Mouse (Mus musculus) ZHBTc4 (cell line): Measurements from ENCODE around the gene Palm.

Source experiments
- DNase-seq: peaks from one replicate; pipeline ENCODE4 v3.0.0-alpha.2; 2011; ENCODE audit warnings: low read depth, low spot score

The Palm gene

DNA sequence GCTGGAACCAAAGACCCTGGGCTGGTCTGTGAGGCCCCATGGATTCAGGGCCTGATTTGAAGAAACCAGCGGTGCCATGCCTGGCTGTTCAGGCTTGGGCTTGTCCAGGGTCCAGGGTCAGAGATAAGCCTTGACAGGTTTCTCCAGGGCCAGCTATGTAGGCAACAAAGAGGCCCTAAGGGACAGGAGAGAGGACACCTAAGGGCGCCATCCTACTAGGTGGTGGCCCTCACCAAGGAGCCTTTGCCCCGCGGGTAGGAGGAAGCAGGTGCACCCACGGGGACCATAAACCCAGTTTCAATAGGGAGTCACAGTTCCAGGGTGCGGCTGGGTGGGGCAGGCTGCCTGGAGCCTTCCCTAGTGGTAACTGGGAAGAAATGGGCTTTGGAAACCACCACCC, 29.6 kb downstream of the Palm start:
- DNase-seq: no peak

DNA sequence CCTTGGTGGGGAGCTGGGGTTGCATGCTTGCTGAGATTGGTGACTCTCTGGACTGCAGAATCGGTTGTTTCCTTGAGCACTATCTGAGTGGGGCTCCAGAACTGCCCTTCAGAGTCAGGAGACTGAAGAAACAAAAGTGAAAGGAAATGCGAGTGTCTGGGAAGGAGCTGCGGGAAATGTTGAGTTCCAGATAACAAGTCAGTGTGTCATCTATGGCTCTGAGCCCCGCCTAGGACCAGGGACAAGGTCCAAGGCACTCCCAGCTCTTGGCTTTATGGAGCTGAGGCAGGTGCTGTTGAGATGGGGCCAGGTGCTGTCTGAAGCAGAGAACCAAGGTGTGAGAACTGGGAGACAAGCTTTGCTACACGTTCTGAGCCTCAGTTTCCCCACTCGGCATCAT, 31.0 kb downstream of the Palm start:
- DNase-seq: peak; percentile 43

DNA sequence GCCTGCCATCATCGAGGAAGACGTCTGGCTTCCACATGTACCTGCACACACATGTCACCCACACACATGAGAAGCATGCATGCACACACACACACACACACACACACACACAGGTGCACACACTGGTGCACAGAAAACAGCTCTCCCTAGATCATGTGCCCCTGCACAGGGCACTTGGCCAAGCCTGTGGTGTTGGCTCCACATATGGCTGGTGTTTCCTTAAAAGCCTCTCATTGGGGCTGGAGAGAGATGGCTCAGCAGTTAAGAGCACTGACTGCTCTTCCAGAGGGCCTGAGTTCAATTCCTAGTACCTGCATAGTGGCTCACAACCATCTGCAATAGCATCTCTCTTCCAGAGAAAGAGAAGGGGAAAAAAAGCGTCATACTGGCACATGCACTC, 38.2 kb downstream of the Palm start:
- no peak for DNase-seq

DNA sequence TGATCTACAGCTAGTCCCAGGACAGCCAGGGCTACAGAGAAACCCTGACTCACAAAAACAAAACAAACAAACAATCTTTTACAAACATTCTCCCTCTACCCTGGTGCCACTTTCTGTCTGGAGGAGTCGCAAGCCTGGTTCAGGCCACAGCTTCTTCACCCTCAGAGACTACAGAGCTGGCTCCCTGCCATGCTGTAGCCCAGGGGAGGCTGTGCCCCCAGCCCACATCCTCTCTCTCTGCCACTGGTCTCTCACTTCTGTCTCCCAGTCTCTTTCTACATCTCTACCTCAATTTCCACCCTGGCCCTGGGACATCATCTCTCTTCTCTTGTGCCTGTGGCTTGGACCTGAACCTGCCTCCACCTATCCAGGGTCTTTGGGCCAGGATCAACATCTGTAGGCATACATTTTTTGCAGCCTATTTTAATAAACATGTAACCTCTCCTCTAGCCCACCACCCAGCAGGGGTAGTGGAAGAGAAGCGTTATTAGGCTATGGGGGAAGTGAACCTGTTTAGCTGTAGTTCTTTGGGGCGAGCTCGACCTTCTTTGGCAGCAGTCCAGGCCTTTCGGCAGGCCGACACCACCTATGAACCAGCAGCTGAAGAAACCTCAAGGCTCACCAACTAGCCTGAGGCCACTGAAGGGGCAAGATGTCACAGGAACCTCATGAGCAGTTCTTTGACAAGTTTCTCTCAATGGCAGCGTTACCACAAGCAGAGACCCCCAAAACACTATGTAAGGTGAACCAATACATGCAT, 38.8 kb downstream of the Palm start:
- DNase-seq: no peak

DNA sequence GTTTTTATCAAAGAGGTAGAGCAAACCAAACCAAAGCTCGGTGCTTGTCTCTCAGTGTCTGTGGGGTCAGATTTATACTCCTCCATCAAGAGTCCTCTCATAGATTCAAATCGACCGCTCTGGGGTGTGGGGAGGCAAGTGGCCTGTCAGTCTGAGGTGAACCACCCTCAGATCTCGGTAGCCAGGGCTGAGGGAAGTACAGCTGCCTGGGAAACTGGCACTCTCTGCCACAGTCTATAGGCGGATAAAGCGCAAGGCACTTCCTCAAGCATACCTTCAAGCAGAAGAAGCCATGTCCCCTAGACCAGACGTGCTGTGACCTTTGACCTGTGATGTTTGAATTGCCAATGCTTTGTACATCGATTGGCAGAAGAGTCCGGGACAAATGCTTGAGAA, 39.4 kb downstream of the Palm start:
- no peak for DNase-seq

DNA sequence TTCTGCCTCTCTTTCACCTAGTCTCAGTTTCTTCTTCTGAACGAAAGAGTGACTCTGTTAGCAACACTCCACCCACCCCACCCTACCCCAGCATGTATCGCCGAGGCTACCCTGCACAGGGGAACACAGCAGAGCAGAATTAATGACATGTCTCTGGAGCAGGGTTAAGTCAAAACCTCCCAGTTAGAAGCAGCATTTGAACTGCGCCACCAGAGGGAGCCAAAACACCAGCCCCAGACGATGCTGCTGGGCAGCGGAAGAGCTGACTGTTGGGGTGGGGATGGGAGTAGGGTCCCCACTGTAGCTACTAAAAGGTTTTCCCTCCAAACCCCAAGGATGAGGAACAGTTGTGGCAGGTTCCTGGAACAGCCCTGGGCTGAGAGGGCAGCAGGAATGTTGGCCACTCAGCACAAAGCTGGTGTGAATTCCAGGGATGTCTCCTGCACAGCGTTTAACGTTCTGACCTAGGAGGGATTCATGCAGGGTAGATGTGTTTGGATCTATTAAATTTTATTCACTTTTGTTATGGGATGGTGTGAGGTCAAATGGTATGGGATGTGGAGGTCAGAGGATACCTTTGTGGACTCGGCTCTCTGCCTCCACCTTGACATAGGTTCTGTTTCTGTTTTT, 41.5 kb downstream of the Palm start:
- DNase-seq: peak; percentile 72

DNA sequence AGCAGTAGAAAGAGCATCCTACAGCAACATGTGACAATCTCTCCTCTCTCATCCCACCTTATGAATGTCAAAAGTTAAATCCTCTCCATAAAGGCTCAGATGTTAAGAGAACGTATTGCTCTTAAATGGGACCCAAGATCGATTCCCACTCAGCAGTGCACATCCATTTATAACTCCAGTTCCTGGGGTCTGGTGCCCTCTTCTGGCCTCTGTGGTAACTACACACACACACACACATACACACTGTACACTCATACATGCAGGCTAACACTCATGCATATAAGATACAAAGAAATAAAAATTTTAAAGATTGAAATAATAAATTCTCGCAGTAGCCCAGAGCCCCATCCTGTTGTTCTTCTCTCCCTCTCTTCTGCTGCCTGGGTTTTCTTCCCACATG, 43.5 kb downstream of the Palm start:
- DNase-seq: peak; percentile 74

DNA sequence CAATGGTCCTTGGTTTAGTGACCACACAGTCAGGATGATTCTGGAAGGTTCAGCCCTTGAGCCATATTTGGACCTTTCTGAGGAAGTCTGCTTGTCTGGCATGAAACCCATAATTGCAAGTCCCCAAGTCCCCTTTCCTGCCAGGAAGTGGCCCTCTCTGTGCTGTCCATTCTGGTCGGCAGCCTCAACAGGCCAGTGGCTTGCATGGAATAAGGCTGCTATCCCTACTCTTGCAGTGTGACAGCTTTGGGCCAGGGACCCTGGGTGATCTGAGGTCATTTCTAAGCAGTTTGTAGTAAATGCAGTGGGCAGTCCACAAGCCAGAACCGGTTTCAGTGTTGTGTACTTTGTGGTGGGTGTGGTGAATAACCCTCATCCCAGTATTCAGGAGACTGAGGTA, 44.8 kb downstream of the Palm start:
- no peak for DNase-seq

DNA sequence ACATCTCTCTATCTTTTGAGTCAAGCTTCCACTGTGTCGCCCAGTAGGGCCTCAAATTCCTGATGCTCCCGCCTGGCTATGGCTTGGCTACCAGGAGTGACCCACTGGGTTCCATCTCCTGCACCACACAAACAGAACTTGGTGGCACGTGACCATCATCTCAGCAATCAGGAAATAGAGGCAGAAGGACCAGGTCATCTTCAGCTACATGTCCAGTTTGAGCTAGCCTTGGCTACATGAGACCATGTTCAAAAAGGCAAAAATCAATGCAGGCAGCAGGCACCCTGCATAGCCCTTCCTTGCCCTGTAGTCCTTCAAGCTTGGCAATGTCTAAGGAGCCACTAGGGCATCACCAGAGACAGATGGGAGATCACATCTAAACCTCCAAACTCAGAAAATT, 46.7 kb downstream of the Palm start:
- DNase-seq: no peak

DNA sequence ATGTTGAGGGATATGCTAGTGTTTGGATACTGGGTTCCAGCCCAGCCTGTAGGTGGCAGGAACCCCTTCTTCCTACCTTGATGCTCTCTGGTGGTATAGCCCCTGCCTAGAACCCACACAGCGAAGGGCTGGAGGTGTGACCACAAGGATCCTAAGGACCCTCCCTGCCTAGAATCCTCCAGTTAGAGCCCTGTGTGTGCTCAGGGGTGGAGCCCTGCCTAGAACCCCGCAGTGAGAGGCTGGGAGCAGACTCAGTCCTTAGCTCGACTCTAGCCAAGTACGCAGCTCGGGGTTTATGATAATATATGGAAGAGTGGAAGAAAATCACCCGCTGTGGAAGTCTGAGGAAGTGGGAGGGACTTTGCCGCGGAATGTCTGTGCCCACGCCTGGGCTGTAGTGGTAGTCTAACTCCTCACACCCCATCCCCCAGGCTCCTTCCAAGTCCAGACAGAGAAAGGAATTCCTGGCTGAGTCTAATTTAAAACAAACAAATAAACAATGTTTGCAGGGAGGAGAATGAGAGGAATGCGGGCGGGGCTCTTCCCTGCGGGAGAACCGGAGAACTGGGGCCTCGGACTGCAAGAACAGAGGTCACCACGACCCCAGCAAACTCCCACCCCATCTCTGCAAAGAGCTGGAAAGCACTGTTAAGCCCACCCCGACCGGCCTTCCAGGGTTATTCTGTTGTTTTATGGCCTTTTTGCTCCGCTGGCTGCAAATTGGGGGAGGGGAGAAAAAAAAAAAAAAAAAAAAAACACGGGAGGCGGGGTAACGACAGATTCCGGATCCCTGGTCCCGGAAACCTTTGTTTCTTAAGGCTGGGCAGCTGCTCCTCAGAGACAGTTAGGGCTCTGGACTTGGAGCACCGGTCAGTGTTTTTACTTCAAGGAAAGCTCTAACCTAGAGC, 47.5 kb downstream of the Palm start:
- DNase-seq: peak; percentile 97

DNA sequence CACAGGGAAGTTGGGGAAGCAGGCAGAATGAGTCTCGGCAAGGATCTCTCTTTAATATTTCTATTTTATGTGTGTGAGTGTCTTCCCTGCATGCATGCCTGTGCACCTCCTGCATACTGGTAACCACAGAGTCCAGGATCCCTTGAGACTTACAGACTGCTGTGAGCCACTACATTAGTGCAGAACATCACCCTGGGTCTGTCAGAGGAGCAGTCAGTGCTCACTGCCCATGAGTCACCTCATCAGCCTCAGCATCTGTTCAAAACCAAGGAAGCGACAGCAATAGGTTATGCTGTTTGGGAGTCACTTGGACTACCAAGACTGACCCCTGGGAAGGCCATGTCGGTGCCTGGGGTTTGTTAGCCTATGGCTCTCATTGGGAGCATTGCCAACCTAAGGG, 49.0 kb downstream of the Palm start:
- no peak for DNase-seq

DNA sequence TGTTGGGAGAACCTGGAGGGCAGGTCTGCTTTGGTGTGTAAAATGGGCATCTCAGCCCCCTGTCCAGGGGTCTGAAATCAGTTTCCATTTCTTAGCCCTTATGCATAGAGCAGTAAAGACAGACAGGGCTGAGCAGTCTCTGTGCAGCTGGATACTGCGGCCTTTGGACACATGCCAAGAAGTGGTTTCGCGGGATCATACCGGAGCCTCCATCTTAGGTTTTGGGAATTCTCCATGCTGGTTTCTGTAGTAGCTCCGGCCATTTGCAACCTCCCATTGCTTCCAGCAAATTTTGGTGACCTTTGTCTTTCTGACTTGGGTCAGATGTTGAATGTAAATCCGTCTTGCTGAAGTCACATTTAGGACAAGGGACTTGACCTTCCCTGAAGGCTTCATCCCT, 50.1 kb downstream of the Palm start:
- no peak for DNase-seq

DNA sequence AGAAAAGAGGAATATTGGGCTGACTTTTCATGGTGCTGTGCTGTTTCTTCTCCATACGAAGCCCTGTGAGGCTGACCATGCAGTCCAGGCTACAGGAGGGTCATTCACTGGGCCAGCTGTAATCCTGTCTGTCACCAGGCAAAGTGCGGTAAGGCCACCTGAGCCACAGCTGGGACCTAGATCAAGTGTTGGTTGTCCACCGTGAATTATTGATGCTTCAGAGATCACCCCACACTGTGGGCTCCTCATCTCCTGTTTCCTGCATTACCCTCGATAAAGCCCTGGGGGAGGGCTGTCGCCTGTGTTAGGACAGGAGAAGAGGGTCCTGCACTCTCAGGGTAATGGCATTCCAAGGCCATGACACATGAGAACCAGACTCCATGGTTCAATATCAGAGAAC, 53.2 kb downstream of the Palm start:
- no peak for DNase-seq

DNA sequence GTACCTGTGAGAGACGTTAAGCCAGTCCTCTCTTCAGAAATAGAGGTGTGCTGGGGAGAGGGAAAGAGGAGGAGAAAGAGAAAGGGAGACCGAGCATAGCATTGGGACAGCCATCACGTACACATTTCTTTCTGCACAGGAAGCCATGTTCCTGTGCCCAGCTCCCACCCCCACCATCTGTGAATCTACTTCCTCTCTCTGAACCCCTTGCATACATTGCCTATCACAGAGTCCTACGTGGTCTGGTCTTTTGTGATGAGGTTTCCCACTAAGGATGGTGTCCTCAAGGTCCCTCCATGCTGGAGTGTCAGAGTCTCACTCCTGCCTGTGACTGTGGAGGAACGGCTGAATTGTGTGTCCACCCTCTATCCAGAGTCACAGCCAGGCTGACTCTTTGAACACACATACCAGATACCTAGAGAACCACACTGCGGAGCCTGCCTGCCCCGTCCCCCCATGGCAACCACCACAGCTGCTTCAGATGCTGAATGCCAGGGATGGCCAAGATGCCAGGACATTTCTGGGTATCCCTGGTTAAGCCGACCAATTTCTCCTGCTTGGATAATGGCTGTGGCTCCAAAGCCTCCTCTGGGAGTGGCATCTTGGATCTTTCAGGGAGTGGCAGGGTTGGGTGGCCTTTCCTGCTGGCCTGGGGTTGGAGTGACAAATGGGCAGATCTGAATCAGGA, 56.7 kb downstream of the Palm start:
- no peak for DNase-seq

DNA sequence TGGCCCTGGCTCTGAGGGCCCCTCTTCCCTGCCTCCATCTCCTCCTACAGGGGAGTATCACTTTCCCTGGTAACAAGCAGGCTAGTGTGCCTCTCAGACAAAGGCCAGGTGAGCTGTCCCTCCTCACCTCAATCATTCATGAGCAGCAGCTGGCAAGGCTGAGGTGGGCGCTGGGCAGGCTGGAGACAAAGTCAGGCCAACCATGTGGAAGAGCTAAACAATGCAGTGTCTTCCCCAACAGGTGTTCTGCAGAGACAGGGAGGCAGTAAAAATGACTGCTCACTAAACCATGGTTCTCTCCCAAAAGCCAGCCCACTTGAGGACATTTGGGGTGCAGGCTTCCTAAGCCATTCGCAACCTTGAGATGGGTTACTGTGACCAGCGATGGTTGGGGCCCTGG, 58.3 kb downstream of the Palm start:
- DNase-seq: no peak

DNA sequence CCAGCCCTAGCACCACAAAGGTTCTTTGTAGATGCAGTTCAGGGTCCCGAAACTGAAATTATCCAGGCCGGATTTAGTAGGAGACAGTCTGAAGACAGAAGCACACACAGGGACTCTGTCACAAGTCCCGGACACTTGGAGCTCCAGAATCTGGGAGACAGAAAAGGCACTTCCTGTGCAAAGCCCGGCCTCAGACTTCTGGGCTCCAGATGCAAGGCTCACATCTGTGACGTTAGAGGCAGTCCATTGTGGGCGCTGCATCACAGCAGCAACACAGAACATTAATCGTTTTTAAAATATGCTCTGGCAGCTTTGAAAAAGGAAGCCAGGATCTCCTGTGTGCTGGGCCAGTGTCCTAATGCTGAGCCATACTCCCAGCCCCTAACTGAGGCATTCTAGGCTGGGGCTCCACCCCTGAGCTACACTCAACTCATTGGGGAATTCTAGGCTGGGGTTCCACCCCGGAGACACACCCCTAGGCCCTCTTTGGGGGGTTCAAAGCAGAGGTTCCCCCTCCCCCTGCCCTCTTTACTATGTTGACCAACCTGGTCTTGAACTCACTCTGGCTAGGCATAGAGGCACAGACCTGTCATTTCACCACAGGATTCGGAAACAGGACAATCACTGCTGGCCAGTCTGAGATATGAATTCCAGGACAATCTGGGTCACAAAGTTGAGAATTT, 58.9 kb downstream of the Palm start:
- DNase-seq: no peak

DNA sequence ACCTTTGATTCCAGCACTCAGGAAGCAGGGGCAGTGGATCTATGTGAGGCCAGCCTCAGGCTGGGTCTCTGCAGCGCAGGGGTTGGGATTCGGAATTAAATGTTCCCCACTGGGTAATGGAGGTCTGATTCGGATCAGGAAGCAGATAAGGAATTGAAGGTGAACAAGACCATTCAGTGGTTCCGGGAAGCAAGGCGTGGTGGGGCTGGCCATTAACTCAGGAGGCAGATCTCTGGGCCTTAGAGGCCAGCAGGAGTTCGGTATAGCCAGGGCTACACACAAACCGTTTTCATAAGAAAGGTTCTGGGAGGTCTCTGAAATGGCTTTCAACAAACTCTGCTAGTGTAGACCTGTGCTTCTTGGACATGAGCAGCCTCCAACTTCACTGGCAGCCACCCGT, 59.5 kb downstream of the Palm start:
- DNase-seq: no peak

DNA sequence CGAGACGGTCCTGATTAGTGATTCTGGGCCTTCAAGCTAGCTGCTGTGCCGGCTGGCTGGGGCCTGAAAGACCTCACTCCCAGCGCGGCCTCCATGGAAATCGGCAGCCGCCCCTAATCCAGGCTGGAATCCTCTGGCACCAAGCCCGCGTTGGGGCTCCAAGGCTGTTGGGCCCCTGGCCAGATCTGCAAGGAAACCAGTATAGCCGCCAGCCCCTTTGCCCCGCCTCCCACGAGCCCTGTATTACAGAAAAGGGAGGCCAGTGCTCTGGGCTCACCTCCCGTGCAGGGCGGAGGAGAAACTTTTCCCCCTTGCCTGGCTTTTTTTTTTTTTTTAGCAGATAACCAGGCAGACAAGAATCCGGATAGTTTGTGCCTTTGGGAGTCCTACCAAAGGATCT, 60.0 kb downstream of the Palm start:
- DNase-seq: peak; percentile 88

DNA sequence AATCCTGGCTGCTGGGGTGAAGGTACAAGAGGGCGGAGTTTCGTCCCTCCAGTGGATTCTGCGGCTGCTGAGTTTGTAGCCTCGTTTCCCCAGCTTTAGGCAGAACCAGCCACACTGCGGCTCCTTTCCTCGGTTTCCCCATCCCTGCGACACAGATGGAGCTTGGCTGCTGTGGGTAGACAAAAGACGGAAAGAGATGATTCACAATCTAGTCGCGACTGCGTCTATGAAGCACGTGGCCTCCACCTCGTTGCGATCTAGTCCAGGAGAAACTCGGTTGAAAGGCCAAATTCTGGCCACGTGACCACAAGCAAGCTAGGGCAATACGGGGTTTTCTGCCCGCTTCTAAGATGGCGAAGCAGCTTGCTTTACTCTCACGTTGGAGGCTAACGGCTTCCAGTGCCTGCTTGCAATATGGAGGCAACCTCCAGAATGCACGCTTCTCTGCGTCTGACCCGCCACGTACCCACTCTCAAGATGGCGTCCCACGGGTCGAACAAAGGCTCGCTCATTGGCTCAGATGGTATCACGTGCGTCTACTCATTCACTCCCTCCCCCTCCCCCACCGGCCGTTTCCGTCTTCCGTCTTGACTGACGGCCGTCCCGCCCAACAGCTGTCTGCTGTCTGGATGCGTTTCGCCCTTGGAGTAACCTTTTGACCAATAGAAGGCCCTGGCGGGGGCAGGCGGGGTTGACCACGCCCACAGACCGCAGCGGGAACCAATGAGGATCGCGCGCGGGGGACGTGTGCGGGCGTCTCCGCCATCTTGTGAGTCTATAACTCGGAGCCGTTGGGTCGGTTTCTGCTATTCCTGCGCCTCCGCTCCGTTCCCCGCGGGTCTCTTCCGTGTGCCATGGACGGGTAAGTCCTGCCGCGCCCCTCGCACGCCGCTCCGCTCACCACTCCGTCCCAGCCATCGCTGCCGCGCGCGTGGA, 60.8 kb downstream of the Palm start, which contains the start of gene Ptbp1:
Gene Ptbp1 (plus strand): TSS at position 568 of the 936 bp plus-strand sequence.
- peak; percentile 100 for DNase-seq
